Mouse (Mus musculus): ENCODE results near the gene Asphd1.

- no peak for TF ChIP-seq CTCF (IDR thresholded peaks at IDR 0.05; ENCODE audit: borderline replicate concordance, insufficient read depth, low read depth, low read length)
- no peak for TF ChIP-seq POLR2A (IDR thresholded peaks at IDR 0.05; ENCODE audit: borderline replicate concordance, insufficient read depth, low read length)
Measured at GRCm38 (mm10) chr7:126984667-126985444, 35.5 kb upstream of the Asphd1 start.

All from cerebellum, adult 2 months (tissue).